Mouse (Mus musculus): ENCODE measurements at regions not wholly inside any gene's neighbourhood (a gene's known extent, or its start where the extent isn't known, plus 50 kb on each side); places are given as distances from the start of the nearest gene placed in this dataset.

- TF ChIP-seq GATA1 (IDR thresholded peaks at IDR 0.05; ENCODE audit: low read length) (no peak), TAL1 (IDR thresholded peaks at IDR 0.05; ENCODE audit: low read length) (no peak)
Observed at GRCm38 (mm10) chr15:87365712-87366361, 178.3 kb upstream of the Fam19a5 start.
